Mouse (Mus musculus) cerebellum, postnatal 25 days (tissue): ENCODE measurements at regions not wholly inside any gene's neighbourhood (a gene's known extent, or its start where the extent isn't known, plus 50 kb on each side); places are given as distances from the start of the nearest gene placed in this dataset.
"Not testable (repeated sequence)": the region's sequence is repeated elsewhere in the genome, so short reads cannot be mapped to it uniquely, and the experiment has no call there.

Experiments used
- DNase-seq, 2 experiments: peaks; one replicate each; pipeline ENCODE4 v3.0.0; 2021; ENCODE audit warnings: mixed read lengths in 2 of 2

DNA sequence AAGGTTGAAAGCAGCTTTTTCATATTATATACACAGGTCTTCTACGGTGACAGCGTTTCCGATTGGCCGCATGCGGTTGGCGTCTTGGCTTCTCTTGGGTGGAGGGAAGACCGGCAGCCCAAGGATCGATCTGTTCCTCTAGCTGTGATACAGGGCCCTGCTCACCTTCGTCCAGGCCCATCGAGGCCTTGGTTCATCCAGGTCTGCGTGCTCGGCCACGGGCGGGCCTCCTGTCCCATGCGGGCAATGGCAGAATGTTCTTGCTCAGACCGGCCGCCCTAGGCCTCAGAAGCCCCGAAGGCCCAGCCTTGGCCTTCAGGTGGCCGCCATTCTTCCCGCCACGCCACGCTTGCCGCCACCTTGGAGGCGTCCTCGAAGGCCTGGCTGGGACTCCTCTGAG, 194.4 kb upstream of the Ppp6c start:
- DNase-seq: no peak

GRCm38 (mm10) chr2:39400336-39400735, 174.1 kb upstream of the Ppp6c start:
- DNase-seq: no peak

GRCm38 (mm10) chr2:39399523-39399922, 173.3 kb upstream of the Ppp6c start:
- peak in 1 of 2 experiments; percentile 4 for DNase-seq

GRCm38 (mm10) chr2:39394643-39395042, 168.4 kb upstream of the Ppp6c start:
- no peak for DNase-seq

DNA sequence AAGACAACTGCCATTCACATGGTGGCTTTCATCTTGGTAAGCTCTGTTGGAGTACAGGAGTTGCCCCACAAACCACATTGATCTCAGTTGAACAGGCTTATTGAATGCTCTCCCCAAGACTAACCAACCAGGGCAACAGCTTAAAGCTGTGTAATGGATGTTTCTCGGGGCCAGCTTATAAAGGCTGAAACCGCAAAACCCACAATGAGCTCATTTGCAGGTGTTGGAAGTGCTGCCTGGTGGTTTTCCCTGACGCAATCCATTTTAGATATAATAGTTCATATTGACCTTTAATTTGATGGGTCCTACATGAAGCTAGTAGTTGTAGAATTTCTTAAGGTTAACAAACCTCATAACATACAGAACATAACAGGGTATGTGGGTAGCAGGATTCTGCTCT, 151.0 kb upstream of the Ppp6c start:
- no peak for DNase-seq

DNA sequence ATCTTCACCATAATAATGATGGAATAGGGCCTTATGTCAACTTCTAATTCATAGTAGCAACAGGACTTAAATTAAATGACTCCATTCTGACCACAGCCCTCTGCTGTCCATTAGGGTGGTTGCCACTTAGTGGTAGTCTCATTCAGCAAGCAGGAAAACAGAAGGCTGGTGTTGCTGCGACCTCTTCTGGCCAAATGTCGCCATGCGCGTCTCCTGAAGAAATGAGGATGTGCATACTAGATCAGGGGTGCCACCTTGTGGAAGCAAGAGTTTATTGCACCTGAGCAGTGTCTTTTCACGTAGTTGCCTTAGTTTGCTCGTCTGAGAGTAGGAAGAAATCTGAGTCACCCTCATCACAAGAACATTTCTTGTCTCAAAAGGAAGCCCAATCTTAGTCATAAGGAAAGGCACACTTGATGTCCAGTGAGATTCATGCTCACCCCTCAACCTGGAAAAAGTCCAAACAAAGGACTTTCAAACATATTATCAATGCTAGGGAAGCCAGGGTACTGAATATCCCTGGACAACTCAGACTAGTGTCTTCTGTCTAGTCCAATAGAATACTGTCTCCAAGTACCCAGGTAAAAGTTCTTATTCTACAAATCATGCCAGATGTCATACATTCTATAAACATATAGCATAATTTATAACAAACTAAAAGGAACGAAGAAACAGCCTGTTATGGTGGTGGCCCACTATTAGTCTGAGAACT, 147.0 kb upstream of the Ppp6c start:
- peak; percentile 92 to 93 for DNase-seq

- DNase-seq: no peak
Observed at GRCm38 (mm10) chr2:39344207-39344606, 118.0 kb upstream of the Ppp6c start.

DNA sequence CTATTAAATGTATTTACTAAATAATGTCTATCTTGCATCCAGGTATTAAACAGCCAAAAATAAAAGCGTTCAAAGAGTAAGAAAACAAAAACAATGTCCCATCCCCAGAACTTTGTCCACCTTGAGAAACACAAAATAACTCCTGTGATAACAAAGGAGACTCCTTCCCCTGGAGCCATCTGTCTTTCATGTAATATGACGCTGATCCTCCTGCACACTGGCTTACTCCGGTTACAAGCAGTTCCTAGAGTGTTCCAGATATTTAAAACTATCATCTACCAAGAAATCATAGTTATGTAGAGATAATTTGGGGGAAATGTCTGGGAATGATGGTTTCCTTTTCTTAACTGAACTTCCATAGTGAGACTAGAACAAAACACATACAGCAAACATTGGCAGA, 114.2 kb upstream of the Ppp6c start:
- DNase-seq: no peak

DNA sequence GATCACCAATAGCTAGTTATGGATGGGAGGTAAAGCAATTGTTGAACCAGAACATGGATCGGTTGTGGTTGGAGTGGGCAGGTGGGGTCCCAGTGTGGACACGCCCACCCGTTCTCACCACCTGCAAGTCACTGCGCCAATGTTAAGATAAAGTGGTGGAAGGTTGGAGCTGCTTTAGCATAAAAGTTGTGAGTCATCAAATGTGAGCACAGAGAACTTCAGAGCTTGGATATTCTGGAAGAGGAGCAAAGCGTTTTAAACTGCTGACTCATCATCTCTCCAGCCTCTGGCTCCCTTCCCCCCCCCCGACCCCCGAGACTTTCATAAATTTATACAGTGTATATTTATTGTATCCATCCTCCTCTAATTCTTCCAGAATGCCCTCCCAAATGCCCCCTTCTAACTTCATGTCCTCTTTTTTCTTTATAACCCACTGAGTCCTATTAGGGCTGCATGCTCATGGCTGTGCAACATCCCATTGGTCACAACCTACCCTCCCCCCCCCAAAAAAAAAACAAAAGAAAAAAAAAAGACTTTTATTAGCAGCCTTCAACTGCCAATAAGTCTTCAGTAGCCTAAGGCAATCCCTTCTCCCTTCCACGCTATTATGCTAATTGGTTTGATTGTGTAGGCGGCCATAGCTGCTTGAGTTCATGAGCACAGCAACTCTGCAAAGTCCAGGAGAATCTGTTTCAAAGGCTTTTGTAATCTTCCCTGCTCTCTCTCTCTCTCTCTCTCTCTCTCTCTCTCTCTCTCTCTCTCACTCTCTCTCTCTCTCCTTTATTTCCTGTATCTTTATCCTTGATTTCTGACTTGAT, 112.8 kb upstream of the Ppp6c start:
- no peak for DNase-seq

GRCm38 (mm10) chr2:39337524-39337923, 111.3 kb upstream of the Ppp6c start:
- peak; percentile 13 to 17 for DNase-seq

GRCm38 (mm10) chr2:39325715-39326493, 99.7 kb upstream of the Ppp6c start:
- DNase-seq: no peak

DNA sequence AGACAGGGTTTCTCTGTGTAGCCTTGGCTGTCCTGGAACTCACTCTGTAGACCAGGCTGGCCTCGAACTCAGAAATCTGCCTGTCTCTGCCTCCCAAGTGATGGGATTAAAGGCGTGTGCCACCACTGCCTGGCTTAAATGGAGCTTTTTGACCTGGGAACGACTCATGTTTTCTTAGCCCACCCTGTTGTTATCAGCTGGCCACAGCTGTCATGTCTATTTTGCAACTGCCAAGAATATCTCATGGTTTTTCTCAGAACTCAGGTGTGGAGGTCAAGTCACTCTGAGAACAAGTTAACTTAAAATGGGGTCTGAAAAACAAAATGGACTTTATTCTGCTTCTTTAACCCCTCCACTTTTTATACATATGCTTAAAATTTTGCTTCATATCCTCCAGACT, 98.9 kb upstream of the Ppp6c start:
- not testable (repeated sequence) for DNase-seq

DNA sequence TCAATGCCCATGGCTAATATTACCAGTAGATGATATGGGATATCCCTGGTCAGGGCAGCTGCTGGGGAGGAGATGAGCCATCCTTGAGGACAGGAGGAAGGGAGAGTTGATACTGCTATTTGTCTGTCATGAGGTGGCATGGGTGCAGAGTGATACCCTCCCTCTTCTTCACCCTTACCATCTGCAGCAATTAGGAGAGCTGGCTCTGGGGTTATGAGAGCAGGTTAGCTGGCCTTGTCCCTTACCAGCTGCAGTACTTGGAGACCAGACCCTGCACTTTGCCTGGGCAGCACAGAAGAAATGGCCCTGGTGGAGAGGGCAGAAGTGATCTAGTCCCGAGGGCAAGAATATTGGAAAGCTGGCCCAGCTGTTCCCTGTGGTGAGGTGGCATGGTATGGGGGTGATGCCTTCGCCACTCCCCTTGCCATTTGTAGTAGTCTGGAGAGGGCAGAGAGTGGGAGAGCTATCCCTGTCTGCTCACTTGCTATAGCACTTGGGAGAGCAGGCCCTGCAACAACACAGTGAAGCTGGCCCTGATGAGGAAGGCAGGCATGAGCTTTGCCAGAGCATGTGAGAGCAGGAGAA, 73.6 kb upstream of the Ppp6c start:
- no peak for DNase-seq

DNA sequence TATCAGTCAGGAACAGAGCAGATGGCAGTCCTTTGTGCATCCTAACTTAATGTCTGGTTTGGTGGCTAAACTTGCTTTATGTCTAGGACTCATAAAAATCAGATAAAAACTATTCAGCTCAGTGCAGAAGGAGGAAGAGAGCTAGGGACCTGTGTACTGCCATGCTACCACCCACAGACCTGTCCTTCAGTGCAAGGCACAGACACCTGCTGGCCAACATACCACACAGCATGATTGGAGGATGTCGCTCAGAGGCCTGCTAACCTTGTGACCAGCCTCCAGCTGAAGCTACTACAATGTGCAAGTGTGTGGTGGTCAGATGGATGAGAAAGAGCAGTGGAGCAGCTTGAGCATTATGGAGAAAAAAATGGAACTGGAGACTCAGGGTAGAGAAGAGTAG, 73.0 kb upstream of the Ppp6c start:
- no peak for DNase-seq

GRCm38 (mm10) chr2:39295435-39295834, 69.2 kb upstream of the Ppp6c start:
- no peak for DNase-seq

GRCm38 (mm10) chr2:39278218-39278617, 52.0 kb upstream of the Ppp6c start:
- no peak for DNase-seq
